Comparison of ENCODE assay signal across 28 mouse cellular contexts in genomic region chr12:91482195-91482733, GRCm38 (mm10).
A peak's percentile ranks its signal among the peaks of the same experiment; 100 is the strongest.
DNase-seq lines count a peak whose midpoint lies in the region; ATAC-seq and TF ChIP-seq lines count a peak whose summit lies in the region.
"Had no signal": no experiment of that assay in that cellular context is flagged by ENCODE, and none has a peak within 500 bp of the region (broad histone marks: within the 10 kb centered on the region; RNA-seq: fewer than 3 reads in every experiment).

No protein-coding gene starts in this region.

- H3K27ac ChIP-seq in embryonic facial prominence, embryonic 14.5 days (replicated peaks; ENCODE audit: low read depth, low read length) = no peak overlapping the region
- H3K27ac ChIP-seq in embryonic facial prominence, embryonic 10.5 days (replicated peaks) = no peak overlapping the region
- no peak overlapping the region for H3K27ac ChIP-seq in kidney, adult 2 months (ENCODE audit: insufficient read depth, low read depth, low read length)
- H3K27ac ChIP-seq in kidney, embryonic 16.5 days (ENCODE audit: low read length) = no peak overlapping the region
- H3K27ac ChIP-seq in lung, postnatal 0 days (ENCODE audit: low read length) = no peak overlapping the region
- H3K27ac ChIP-seq: embryonic facial prominence, embryonic 15.5 days; forebrain, embryonic 13.5 days; hindbrain, embryonic 13.5 days; liver, embryonic 12.5 days; midbrain, embryonic 12.5 days; neural tube, embryonic 13.5 days had no signal

- H3K9me3 ChIP-seq in embryonic facial prominence, embryonic 14.5 days (ENCODE audit: control insufficient read depth, low read length) = no peaks in the 10 kb centered on the region
- no peaks in the 10 kb centered on the region for H3K9me3 ChIP-seq in embryonic facial prominence, embryonic 10.5 days
- H3K9me3 ChIP-seq in kidney, embryonic 16.5 days (ENCODE audit: low read length) = peaks cover 3% of the 10 kb centered on the region; the same call in 1 of the 2 replicates
- no peaks in the 10 kb centered on the region for H3K9me3 ChIP-seq in lung, postnatal 0 days (ENCODE audit: low read length)
- H3K9me3 ChIP-seq: embryonic facial prominence, embryonic 15.5 days; forebrain, embryonic 13.5 days; hindbrain, embryonic 13.5 days; liver, embryonic 12.5 days; midbrain, embryonic 12.5 days; neural tube, embryonic 13.5 days had no signal

- H3K9ac ChIP-seq in embryonic facial prominence, embryonic 14.5 days (ENCODE audit: low read depth, low read length) = no peak overlapping the region
- H3K9ac ChIP-seq in kidney, embryonic 16.5 days (replicated peaks; ENCODE audit: low read length) = no peak overlapping the region
- no peak overlapping the region for H3K9ac ChIP-seq in lung, postnatal 0 days (replicated peaks; ENCODE audit: low read depth)
- H3K9ac ChIP-seq: embryonic facial prominence, embryonic 15.5 days; forebrain, embryonic 13.5 days; hindbrain, embryonic 13.5 days; liver, embryonic 12.5 days; liver, postnatal 0 days; midbrain, embryonic 12.5 days; neural tube, embryonic 13.5 days had no signal

- no peak overlapping the region for H3K4me2 ChIP-seq in embryonic facial prominence, embryonic 14.5 days (ENCODE audit: low read depth, low read length)
- no peak overlapping the region for H3K4me2 ChIP-seq in kidney, embryonic 16.5 days (replicated peaks; ENCODE audit: low read depth, low read length)
- H3K4me2 ChIP-seq in lung, postnatal 0 days (replicated peaks; ENCODE audit: low read depth, low read length) = no peak overlapping the region
- H3K4me2 ChIP-seq: embryonic facial prominence, embryonic 15.5 days; forebrain, embryonic 13.5 days; heart, embryonic 11.5 days; hindbrain, embryonic 13.5 days; liver, embryonic 12.5 days; midbrain, embryonic 12.5 days; neural tube, embryonic 13.5 days had no signal

- H3K4me1 ChIP-seq in embryonic facial prominence, embryonic 14.5 days (ENCODE audit: control insufficient read depth, insufficient read depth, low read length) = no peaks in the 10 kb centered on the region
- 0 out of 2 replicates have a peak, but pooled peaks cover under 1% of the 10 kb centered on the region for H3K4me1 ChIP-seq in embryonic facial prominence, embryonic 10.5 days
- peaks cover 4% of the 10 kb centered on the region for H3K4me1 ChIP-seq in kidney, adult 2 months (ENCODE audit: control insufficient read depth, insufficient read depth, low read length)
- no peaks in the 10 kb centered on the region for H3K4me1 ChIP-seq in kidney, embryonic 16.5 days (ENCODE audit: insufficient read depth, low read length)
- no peaks in the 10 kb centered on the region for H3K4me1 ChIP-seq in lung, postnatal 0 days (ENCODE audit: insufficient read depth, low read depth, low read length)
- H3K4me1 ChIP-seq: embryonic facial prominence, embryonic 15.5 days; forebrain, embryonic 13.5 days; hindbrain, embryonic 13.5 days; liver, embryonic 12.5 days; midbrain, embryonic 12.5 days; neural tube, embryonic 13.5 days had no signal

- WGBS in embryonic facial prominence, embryonic 14.5 days = 91% methylated on average over 13 of the region's 13 CpGs
- 93% methylated on average over 13 of the region's 13 CpGs for WGBS in embryonic facial prominence, embryonic 10.5 days
- 67% methylated on average over 13 of the region's 13 CpGs for WGBS in kidney, adult 2 months
- WGBS in kidney, embryonic 16.5 days = 83% methylated on average over 13 of the region's 13 CpGs
- WGBS in lung, postnatal 0 days = 85% methylated on average over 13 of the region's 13 CpGs

- no peaks in the 10 kb centered on the region for H3K36me3 ChIP-seq in embryonic facial prominence, embryonic 14.5 days (ENCODE audit: control insufficient read depth, insufficient read depth, low read length)
- H3K36me3 ChIP-seq in embryonic facial prominence, embryonic 10.5 days (replicated peaks) = no peaks in the 10 kb centered on the region
- no peaks in the 10 kb centered on the region for H3K36me3 ChIP-seq in kidney, adult 2 months (ENCODE audit: control insufficient read depth, insufficient read depth, low read length)
- no peaks in the 10 kb centered on the region for H3K36me3 ChIP-seq in kidney, embryonic 16.5 days (ENCODE audit: insufficient read depth, low read length)
- H3K36me3 ChIP-seq in lung, postnatal 0 days (ENCODE audit: insufficient read depth, low read length) = no peaks in the 10 kb centered on the region
- H3K36me3 ChIP-seq: embryonic facial prominence, embryonic 15.5 days; hindbrain, embryonic 13.5 days; liver, embryonic 12.5 days; midbrain, embryonic 12.5 days; neural tube, embryonic 13.5 days had no signal

- no peak for TF ChIP-seq CTCF in kidney, adult 2 months (conservative IDR thresholded peaks at IDR 0.05; ENCODE audit: insufficient read depth, insufficient read length, low read depth, low read length)
- TF ChIP-seq CTCF in lung, postnatal 0 days (IDR thresholded peaks at IDR 0.05) = no peak

- no peak for TF ChIP-seq POLR2A in kidney, adult 2 months (IDR thresholded peaks at IDR 0.05; ENCODE audit: low read depth, low read length)

- no peaks in the 10 kb centered on the region for H3K27me3 ChIP-seq in embryonic facial prominence, embryonic 14.5 days (replicated peaks; ENCODE audit: control insufficient read depth, insufficient read depth, low read length)
- no peaks in the 10 kb centered on the region for H3K27me3 ChIP-seq in embryonic facial prominence, embryonic 10.5 days (replicated peaks; ENCODE audit: low read depth, poor library complexity, severe bottlenecking)
- no peaks in the 10 kb centered on the region for H3K27me3 ChIP-seq in kidney, adult 2 months (replicated peaks; ENCODE audit: control insufficient read depth, insufficient read depth, low read length)
- no peaks in the 10 kb centered on the region for H3K27me3 ChIP-seq in kidney, embryonic 16.5 days (ENCODE audit: insufficient read depth, low read length)
- no peaks in the 10 kb centered on the region for H3K27me3 ChIP-seq in lung, postnatal 0 days (replicated peaks; ENCODE audit: insufficient read depth, low read length)
- H3K27me3 ChIP-seq: CH12.LX; embryonic facial prominence, embryonic 15.5 days; forebrain, embryonic 13.5 days; hindbrain, embryonic 13.5 days; liver, embryonic 12.5 days; midbrain, embryonic 12.5 days; neural tube, embryonic 13.5 days had no signal

- ATAC-seq in embryonic facial prominence, embryonic 14.5 days (ENCODE audit: low read depth) = 0 out of 2 replicates have a peak, but pooled peaks have one; percentile 2
- ATAC-seq in kidney, embryonic 16.5 days (ENCODE audit: low FRiP score, low TSS enrichment) = peak; percentile 95
- no peak for ATAC-seq in lung, postnatal 0 days
- ATAC-seq: activated CD4-positive, CD25-positive, alpha-beta regulatory T cell, adult 4 months; forebrain, embryonic 13.5 days; intestine, postnatal 0 days; liver, embryonic 12.5 days; liver, postnatal 0 days had no signal

- no peak overlapping the region for H3K4me3 ChIP-seq in embryonic facial prominence, embryonic 14.5 days (ENCODE audit: low read depth, low read length)
- H3K4me3 ChIP-seq in embryonic facial prominence, embryonic 10.5 days = no peak overlapping the region
- no peak overlapping the region for H3K4me3 ChIP-seq in kidney, adult 2 months (ENCODE audit: insufficient read depth, low read depth, low read length)
- H3K4me3 ChIP-seq in kidney, embryonic 16.5 days (ENCODE audit: low read length) = no peak overlapping the region
- H3K4me3 ChIP-seq in lung, postnatal 0 days (ENCODE audit: low read depth, low read length) = no peak overlapping the region
- H3K4me3 ChIP-seq: embryonic facial prominence, embryonic 15.5 days; forebrain, embryonic 13.5 days; hindbrain, embryonic 13.5 days; liver, embryonic 12.5 days; midbrain, embryonic 12.5 days; neural tube, embryonic 13.5 days had no signal

- DNase-seq in embryonic facial prominence, embryonic 14.5 days (ENCODE audit: low spot score) = no peak
- DNase-seq in embryonic facial prominence, embryonic 10.5 days (ENCODE audit: low spot score) = no peak
- peak; percentile 75 for DNase-seq in kidney, adult 2 months
- DNase-seq in kidney, postnatal 36 days = peak; percentile 62 to 70
- DNase-seq in lung, postnatal 0 days (ENCODE audit: low spot score) = no peak
- no peak for DNase-seq in gastrocnemius, adult 18-20 months (ENCODE audit: low spot score)
- DNase-seq: adrenal gland, adult 2 months; adrenal gland, postnatal 36 days; cerebellum, adult 18-20 months; cerebellum, postnatal 10 days; gastrocnemius, postnatal 25 days; heart, adult 18-20 months; heart, postnatal 4 days; layer of hippocampus, postnatal 36 days; left cerebral cortex, postnatal 4 days; liver, postnatal 0 days; lung, postnatal 10 days had no signal

- no peak for TF ChIP-seq EP300 in lung, postnatal 0 days (IDR thresholded peaks at IDR 0.05)

Comparison
In these comparisons a context has a peak if more than half of its experiments do, and no peak if none do; other contexts are left out.
1. DNase-seq: peak in kidney, adult 2 months (single experiment) and kidney, postnatal 36 days (2 of 2); none in embryonic facial prominence, embryonic 14.5 days (single experiment), embryonic facial prominence, embryonic 10.5 days (single experiment), lung, postnatal 0 days (single experiment) and gastrocnemius, adult 18-20 months (single experiment).